ENCODE assay signal across 39 mouse cellular contexts in the genomic region with DNA sequence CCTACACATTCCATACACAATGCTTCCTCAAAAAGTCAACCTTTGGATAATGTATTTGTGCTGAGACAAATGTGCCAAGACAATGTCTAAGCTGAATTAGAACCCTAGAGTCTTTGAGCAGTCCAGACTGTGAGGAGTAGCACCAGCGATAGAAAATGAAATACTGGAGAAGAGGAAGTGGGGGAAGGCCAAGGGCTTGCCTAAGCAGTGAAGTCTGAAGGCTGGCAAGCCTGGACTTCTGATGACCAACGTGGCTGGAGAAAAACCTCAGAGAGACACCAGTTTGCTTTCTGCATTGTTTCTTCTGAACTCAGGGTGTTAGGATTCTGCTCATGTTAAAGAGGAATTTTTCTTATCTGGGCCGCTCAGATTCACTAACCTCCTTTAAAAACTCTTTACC. TPM values are rescaled to one million over a fixed set of nuclear protein-coding genes. Genes with fewer than 3 reads are reported as not detected.
DNase-seq lines count a peak whose midpoint lies in the region; ATAC-seq and TF ChIP-seq lines count a peak whose summit lies in the region.
"Had no signal": no experiment of that assay in that cellular context is flagged by ENCODE, and none has a peak within 500 bp of the region (broad histone marks: within the 10 kb centered on the region; RNA-seq: fewer than 3 reads in every experiment).

No protein-coding gene starts in this region.

- H3K27me3 ChIP-seq in liver, adult 2 months (ENCODE audit: control insufficient read depth, insufficient read depth, low read length), result no peaks in the 10 kb centered on the region
- H3K27me3 ChIP-seq in midbrain, embryonic 10.5 days (ENCODE audit: low read depth, poor library complexity, severe bottlenecking), result peaks cover 22% of the 10 kb centered on the region
- H3K27me3 ChIP-seq: heart, embryonic 15.5 days; limb, embryonic 12.5 days had no signal

- H3K36me3 ChIP-seq in liver, adult 2 months (ENCODE audit: control insufficient read depth, insufficient read depth, low read length), result peaks cover 11% of the 10 kb centered on the region
- H3K36me3 ChIP-seq in midbrain, embryonic 10.5 days, result no peaks in the 10 kb centered on the region
- H3K36me3 ChIP-seq: heart, embryonic 10.5 days; heart, embryonic 15.5 days; limb, embryonic 12.5 days; liver, embryonic 12.5 days; midbrain, embryonic 13.5 days; neural tube, embryonic 13.5 days had no signal

- TF ChIP-seq CTCF in liver, adult 2 months (IDR thresholded peaks at IDR 0.05; ENCODE audit: low read depth, low read length), result no peak

- peak overlapping the region; percentile 49 for H3K9ac ChIP-seq in liver, adult 2 months (ENCODE audit: low read depth, low read length)
- H3K9ac ChIP-seq: heart, embryonic 15.5 days; limb, embryonic 12.5 days; liver, embryonic 12.5 days; liver, postnatal 0 days; midbrain, embryonic 13.5 days; neural tube, embryonic 13.5 days had no signal

- H3K27ac ChIP-seq in liver, adult 2 months (replicated peaks; ENCODE audit: insufficient read depth, low read depth, low read length), result peak overlapping the region; percentile 75
- H3K27ac ChIP-seq in brown adipose tissue, adult 24 weeks (replicated peaks; ENCODE audit: low read depth, low read length), result peak overlapping the region; percentile 27; the same call in 1 of the 2 replicates
- no peak overlapping the region for H3K27ac ChIP-seq in midbrain, embryonic 10.5 days (replicated peaks)
- H3K27ac ChIP-seq: gastrocnemius, adult 2 months; heart, embryonic 10.5 days; heart, embryonic 15.5 days; limb, embryonic 12.5 days; liver, embryonic 12.5 days; midbrain, embryonic 13.5 days; neural tube, embryonic 13.5 days; stomach, postnatal 0 days had no signal

- H3K9me3 ChIP-seq in midbrain, embryonic 10.5 days (replicated peaks), result no peaks in the 10 kb centered on the region
- H3K9me3 ChIP-seq: heart, embryonic 10.5 days; heart, embryonic 15.5 days; limb, embryonic 12.5 days; liver, embryonic 12.5 days; midbrain, embryonic 13.5 days; neural tube, embryonic 13.5 days had no signal

- WGBS in liver, adult 2 months, result 38% methylated on average over 3 of the region's 3 CpGs
- 81% methylated on average over 3 of the region's 3 CpGs for WGBS in midbrain, embryonic 10.5 days

- peaks cover 4% of the 10 kb centered on the region; the same call in 1 of the 2 replicates for H3K79me2 ChIP-seq in liver, adult 2 months (ENCODE audit: control insufficient read depth, insufficient read depth, low read length)

- peak; percentile 58 for DNase-seq in liver, adult 2 months (ENCODE audit: extremely low read depth, low read depth, low spot score)
- DNase-seq in liver, result no peak
- no peak for DNase-seq in midbrain, embryonic 10.5 days (ENCODE audit: low spot score)
- no peak for DNase-seq in cerebellum, adult 11 months
- DNase-seq in ovary, postnatal 10 days (ENCODE audit: low spot score), result no peak
- DNase-seq: adrenal gland, adult 2 months; cerebellum, adult 18-20 months; cerebellum, postnatal 10 days; gastrocnemius, adult 2 months; gastrocnemius, postnatal 36 days; kidney, adult 9 months; kidney, postnatal 10 days; layer of hippocampus, adult 9-11 months; liver, postnatal 0 days; right cerebral cortex, postnatal 25 days; spleen, adult 18-20 months; thymus, adult 18-20 months; thymus, postnatal 25 days had no signal

- TF ChIP-seq POLR2A in liver, adult 2 months (IDR thresholded peaks at IDR 0.05; ENCODE audit: extremely low read depth, insufficient read depth, low read length), result no peak

- H3K4me1 ChIP-seq in liver, adult 2 months (ENCODE audit: control insufficient read depth, insufficient read depth, low read length), result peaks cover 17% of the 10 kb centered on the region
- peaks cover 6% of the 10 kb centered on the region for H3K4me1 ChIP-seq in brown adipose tissue, adult 24 weeks (ENCODE audit: control insufficient read depth, insufficient read depth, insufficient read length, low read length)
- peaks cover 18% of the 10 kb centered on the region for H3K4me1 ChIP-seq in midbrain, embryonic 10.5 days

- peak overlapping the region; percentile 32 for H3K4me3 ChIP-seq in liver, adult 2 months (ENCODE audit: insufficient read depth, low read depth, low read length)
- no peak overlapping the region for H3K4me3 ChIP-seq in brown adipose tissue, adult 24 weeks (ENCODE audit: insufficient read depth, low read depth, low read length)
- no peak overlapping the region for H3K4me3 ChIP-seq in midbrain, embryonic 10.5 days
- H3K4me3 ChIP-seq: erythroblast, embryonic 14.5 days; gastrocnemius, adult 2 months; heart, embryonic 10.5 days; heart, embryonic 15.5 days; limb, embryonic 12.5 days; liver, embryonic 12.5 days; midbrain, embryonic 13.5 days; neural tube, embryonic 13.5 days had no signal

- 0 out of 2 replicates have a peak, but pooled peaks have one; percentile 30 for ATAC-seq in megakaryocyte, adult 5-6 weeks (ENCODE audit: poor library complexity, severe bottlenecking)
- ATAC-seq: CD4-positive, CD25-positive, alpha-beta regulatory T cell, adult 4 months; forebrain, embryonic 16.5 days; hindbrain, embryonic 16.5 days; intestine, embryonic 16.5 days; liver, embryonic 12.5 days; liver, postnatal 0 days; midbrain, embryonic 13.5 days had no signal

RNA-seq across cellular contexts. Expression of a gene that starts 2.2 kb away (rescaled TPM):
- 170 and 235 TPM in 2 replicates for total RNA-seq in liver, adult 2 months (2014; rRNA removed)
- polyA plus RNA-seq in liver, adult 2 months (2012; rRNA removed), result 60.2 and 66.1 TPM in 2 replicates
- polyA plus RNA-seq in brown adipose tissue, adult 24 weeks (2012; ENCODE audit: insufficient read depth, insufficient read length, missing spikeins), result 29.3 and 45.5 TPM in 2 replicates
- total RNA-seq in megakaryocyte, adult 5-6 weeks (2015), result 18.4 and 21.6 TPM in 2 replicates
- total RNA-seq in megakaryocyte, adult 5-6 weeks (2017), result 18.0 and 21.5 TPM in 2 replicates
- 1.8 and 2.4 TPM in 2 replicates for polyA plus RNA-seq in midbrain, embryonic 10.5 days (2016; fragmentation: Nextera tagmentation; extraction: Ambion mirVana)
- polyA plus RNA-seq: erythroblast, embryonic 14.5 days had no signal

RNA-seq across cellular contexts. Expression of a gene that starts 22.6 kb away (rescaled TPM):
- 0.37 and 1.3 TPM in 2 replicates for total RNA-seq in liver, adult 2 months (2014; rRNA removed)
- 0.21 and 0.24 TPM in 2 replicates for polyA plus RNA-seq in liver, adult 2 months (2012; rRNA removed)
- polyA plus RNA-seq in brown adipose tissue, adult 24 weeks (2012; ENCODE audit: insufficient read depth, insufficient read length, missing spikeins), result not detected in 2 replicates
- total RNA-seq in megakaryocyte, adult 5-6 weeks (2015), result not detected in 2 replicates
- total RNA-seq in megakaryocyte, adult 5-6 weeks (2017), result 0.12 TPM in 1 of 2 replicates, not detected in the other
- 0.07 and 0.10 TPM in 2 replicates for polyA plus RNA-seq in midbrain, embryonic 10.5 days (2016; fragmentation: Nextera tagmentation; extraction: Ambion mirVana)
- total RNA-seq: gastrocnemius, adult 2 months; gastrocnemius, postnatal 36 days; heart, postnatal 25 days; left cerebral cortex, postnatal 25 days had no signal
- polyA plus RNA-seq: adrenal gland, adult 2 months; CD4-positive, CD25-positive, alpha-beta regulatory T cell, adult 4 months; cortical plate, adult 2 months; embryonic facial prominence, embryonic 14.5 days; erythroblast, embryonic 14.5 days; forebrain, embryonic 11.5 days; forebrain, embryonic 16.5 days; heart, embryonic 10.5 days; heart, embryonic 15.5 days; hindbrain, embryonic 11.5 days; hindbrain, embryonic 16.5 days; limb, embryonic 12.5 days; lung, embryonic 16.5 days; midbrain, embryonic 13.5 days; neural tube, embryonic 13.5 days had no signal

RNA-seq across cellular contexts. Expression of a gene that starts 36.2 kb away (rescaled TPM):
- total RNA-seq in liver, adult 2 months (2014; rRNA removed), result 205 and 206 TPM in 2 replicates
- polyA plus RNA-seq in liver, adult 2 months (2012; rRNA removed), result 62.6 and 67.7 TPM in 2 replicates
- 0.38 and 0.40 TPM in 2 replicates for polyA plus RNA-seq in brown adipose tissue, adult 24 weeks (2012; ENCODE audit: insufficient read depth, insufficient read length, missing spikeins)
- 0.16 TPM in 1 of 2 replicates, not detected in the other for total RNA-seq in megakaryocyte, adult 5-6 weeks (2015)
- not detected in 2 replicates for total RNA-seq in megakaryocyte, adult 5-6 weeks (2017)
- 0.04 TPM in 1 of 2 replicates, not detected in the other for polyA plus RNA-seq in midbrain, embryonic 10.5 days (2016; fragmentation: Nextera tagmentation; extraction: Ambion mirVana)
- total RNA-seq: gastrocnemius, adult 2 months; gastrocnemius, postnatal 36 days; heart, postnatal 25 days; left cerebral cortex, postnatal 25 days had no signal
- polyA plus RNA-seq: erythroblast, embryonic 14.5 days; forebrain, embryonic 11.5 days; forebrain, embryonic 16.5 days; heart, embryonic 10.5 days; heart, embryonic 15.5 days; hindbrain, embryonic 11.5 days; limb, embryonic 12.5 days; midbrain, embryonic 13.5 days; neural tube, embryonic 13.5 days had no signal

RNA-seq across cellular contexts. Expression of a gene that starts 51.2 kb away (rescaled TPM):
- 8.3 and 8.7 TPM in 2 replicates for total RNA-seq in liver, adult 2 months (2014; rRNA removed)
- polyA plus RNA-seq in liver, adult 2 months (2012; rRNA removed), result 10.7 and 11.1 TPM in 2 replicates
- 10.6 and 13.1 TPM in 2 replicates for polyA plus RNA-seq in brown adipose tissue, adult 24 weeks (2012; ENCODE audit: insufficient read depth, insufficient read length, missing spikeins)
- total RNA-seq in megakaryocyte, adult 5-6 weeks (2015), result 0.31 and 0.36 TPM in 2 replicates
- total RNA-seq in megakaryocyte, adult 5-6 weeks (2017), result 0.15 TPM in 1 of 2 replicates, not detected in the other
- 9.0 and 9.7 TPM in 2 replicates for polyA plus RNA-seq in midbrain, embryonic 10.5 days (2016; fragmentation: Nextera tagmentation; extraction: Ambion mirVana)
- polyA plus RNA-seq: CD4-positive, CD25-positive, alpha-beta regulatory T cell, adult 4 months had no signal

Comparison
In these comparisons a context has a peak if more than half of its experiments do, and no peak if none do; other contexts are left out.
1. RNA of a gene that starts 36.2 kb away (polyA plus RNA-seq): 62.6 to 67.7 TPM in liver, adult 2 months; 0.38 to 0.40 TPM in brown adipose tissue, adult 24 weeks and 0.04 TPM in midbrain, embryonic 10.5 days; every median in the first group is over 10 times any median in the second.